Mouse (Mus musculus) erythroblast, embryonic 14.5 days (primary cell): Measurements from ENCODE around the gene Zfp618.

Experiments
- GATA1 ChIP-seq: IDR thresholded peaks from 2 replicates; pipeline ENCODE4 v1.6.1; 2012; ENCODE audit warnings: low read length, inconsistent platforms, mixed read lengths
- TAL1 ChIP-seq: IDR thresholded peaks from 3 replicates; pipeline ENCODE4 v1.6.1; 2012; ENCODE audit warnings: low read length, inconsistent platforms, mixed read lengths

DNA sequence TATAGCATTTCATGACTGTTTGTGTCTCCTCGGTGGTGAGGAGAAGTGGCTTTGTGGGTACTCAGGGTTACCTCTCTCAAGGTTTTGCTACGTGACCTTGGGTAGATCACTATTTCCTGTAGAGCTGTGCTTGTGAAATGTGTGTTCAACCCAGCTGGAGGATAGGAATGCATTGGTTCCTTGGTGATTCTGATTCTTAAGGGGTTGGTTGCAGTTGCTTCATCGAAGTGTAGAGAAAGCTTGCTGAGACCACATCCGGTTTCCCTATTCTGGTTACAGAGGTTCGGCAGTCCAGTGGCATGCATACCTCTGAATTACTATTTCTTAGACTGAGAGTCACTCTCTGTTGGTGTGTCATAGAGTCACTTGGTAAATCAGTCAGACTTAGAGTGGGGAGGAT lies 4.2 kb downstream of the Zfp618 start:
- TF ChIP-seq GATA1 (no peak), TAL1 (no peak)
